ENCODE assay signal across 13 mouse cellular contexts in the genomic region with DNA sequence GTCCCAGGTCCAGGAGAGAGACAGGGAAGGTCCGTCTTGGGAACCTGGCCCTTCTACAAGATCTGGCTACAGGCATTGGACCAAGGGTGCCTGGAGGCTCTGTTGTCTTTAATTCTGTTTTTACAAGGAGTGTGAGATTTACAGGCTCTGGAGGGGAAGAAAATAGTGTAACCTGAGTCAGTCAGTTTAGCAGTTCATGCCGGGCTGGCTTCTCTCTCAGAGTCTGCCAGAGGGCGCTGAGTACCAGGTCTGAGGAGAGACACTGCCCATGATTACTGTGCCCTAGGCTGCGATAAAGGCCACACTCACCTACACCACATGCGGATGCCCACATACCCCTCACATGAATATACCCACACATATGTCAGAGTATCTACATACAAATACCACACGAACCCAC.
"Had no signal": no experiment of that assay in that cellular context is flagged by ENCODE, and none has a peak within 500 bp of the region (broad histone marks: within the 10 kb centered on the region; RNA-seq: fewer than 3 reads in every experiment).

No protein-coding gene starts in this region.

- H3K9me3 ChIP-seq: liver, embryonic 15.5 days; midbrain, embryonic 15.5 days; stomach, embryonic 15.5 days had no signal

- H3K27me3 ChIP-seq: liver, embryonic 15.5 days; stomach, embryonic 15.5 days had no signal

- H3K4me2 ChIP-seq: liver, embryonic 11.5 days; liver, embryonic 15.5 days; midbrain, embryonic 15.5 days; stomach, embryonic 15.5 days had no signal

- H3K27ac ChIP-seq: left cerebral cortex, adult 2 months; liver, embryonic 15.5 days; midbrain, embryonic 15.5 days; stomach, embryonic 15.5 days had no signal

- H3K4me3 ChIP-seq: left cerebral cortex, adult 2 months; liver, embryonic 15.5 days; midbrain, embryonic 15.5 days; stomach, embryonic 15.5 days had no signal

- DNase-seq: kidney, adult 8-10 months; kidney, postnatal 10 days; kidney, postnatal 4 days; lung, adult 2 months; lung, postnatal 36 days; right cerebral cortex, postnatal 14 days; thymus, postnatal 4 days had no signal

- H3K4me1 ChIP-seq: liver, embryonic 15.5 days; midbrain, embryonic 15.5 days; stomach, embryonic 15.5 days had no signal

- ATAC-seq: lung, postnatal 0 days; midbrain, embryonic 15.5 days had no signal

- H3K36me3 ChIP-seq: liver, embryonic 15.5 days; midbrain, embryonic 15.5 days; stomach, embryonic 15.5 days had no signal

- H3K9ac ChIP-seq: liver, embryonic 15.5 days; midbrain, embryonic 15.5 days; stomach, embryonic 15.5 days had no signal
